Mouse (Mus musculus): ENCODE measurements around the gene Vmn2r83. TPM values are rescaled to one million over a fixed set of nuclear protein-coding genes. Genes with fewer than 3 reads are reported as not detected.

Gene Vmn2r83
- total and polyA plus RNA-seq, 3 experiments, result 0.05 TPM; not detected in 2

DNA sequence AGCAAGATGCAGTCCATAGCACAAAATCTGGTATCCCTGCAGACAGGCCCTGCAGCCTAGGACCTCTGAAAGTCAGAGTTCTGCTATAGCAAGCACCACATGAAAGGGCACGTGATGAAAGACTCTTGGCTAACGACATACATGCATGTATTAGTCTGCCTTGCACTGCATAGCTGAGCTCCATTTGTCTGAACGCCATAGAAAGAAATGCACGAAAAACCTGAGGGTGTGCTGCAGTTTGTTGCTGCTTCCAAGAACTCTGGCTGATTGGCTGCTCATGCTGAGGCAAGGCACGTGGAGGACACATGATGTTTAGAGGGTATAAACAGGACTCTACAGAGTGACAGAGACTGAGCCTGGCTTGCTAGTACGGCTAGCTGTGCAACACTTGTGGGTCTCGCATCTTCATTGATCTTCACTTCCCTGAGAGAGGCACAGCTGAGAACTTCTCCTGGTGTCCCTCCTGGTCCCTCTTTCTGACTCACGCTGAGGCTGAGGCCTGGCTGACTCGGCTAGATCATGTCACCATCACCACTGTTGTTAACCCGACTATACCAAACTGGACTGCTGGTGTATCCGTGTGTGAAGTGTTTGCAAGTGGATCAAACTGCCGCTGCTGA lies 68.0 kb downstream of the Vmn2r83 start:
- no peaks in the 10 kb centered on the region for H3K36me3 ChIP-seq (replicated peaks)
- H3K4me3 ChIP-seq (ENCODE audit: low read depth, low read length), result no peak overlapping the region
- peaks cover 12% of the 10 kb centered on the region for H3K4me1 ChIP-seq (ENCODE audit: insufficient read depth, low read depth, low read length)
- no peak for ATAC-seq (ENCODE audit: extremely low read depth, insufficient number of reproducible peaks, low FRiP score, poor library complexity, severe bottlenecking)
- TF ChIP-seq CTCF (IDR thresholded peaks at IDR 0.05; ENCODE audit: low read depth, low read length) (no peak), GATA2 (IDR thresholded peaks at IDR 0.05; ENCODE audit: borderline replicate concordance, low read depth, low read length) (no peak), GATA1 (IDR thresholded peaks at IDR 0.05; ENCODE audit: borderline replicate concordance, low read length) (no peak), POLR2AphosphoS5 (IDR thresholded peaks at IDR 0.05; ENCODE audit: insufficient replicate concordance, low read depth, low read length) (no peak), TAL1 (conservative IDR thresholded peaks at IDR 0.05; ENCODE audit: low read depth, low read length) (no peak)
- H3K9me3 ChIP-seq (replicated peaks), result no peaks in the 10 kb centered on the region
- DNase-seq (ENCODE audit: low spot score), result no peak
- H3K27me3 ChIP-seq (ENCODE audit: insufficient read depth, low read length), result peaks cover 18% of the 10 kb centered on the region

GRCm38 (mm10) chr10:79537271-79537670 lies 68.7 kb downstream of the Vmn2r83 start:
- H3K36me3 ChIP-seq (replicated peaks), result no peaks in the 10 kb centered on the region
- TF ChIP-seq POLR2AphosphoS5 (IDR thresholded peaks at IDR 0.05; ENCODE audit: insufficient replicate concordance, low read depth, low read length), result no peak
- TF ChIP-seq GATA1 (IDR thresholded peaks at IDR 0.05; ENCODE audit: borderline replicate concordance, low read length), result no peak
- no peak for TF ChIP-seq TAL1 (conservative IDR thresholded peaks at IDR 0.05; ENCODE audit: low read depth, low read length)
- no peak for TF ChIP-seq GATA2 (IDR thresholded peaks at IDR 0.05; ENCODE audit: borderline replicate concordance, low read depth, low read length)
- TF ChIP-seq CTCF (IDR thresholded peaks at IDR 0.05; ENCODE audit: low read depth, low read length), result no peak
- peaks cover 12% of the 10 kb centered on the region for H3K4me1 ChIP-seq (ENCODE audit: insufficient read depth, low read depth, low read length)
- peaks cover 18% of the 10 kb centered on the region for H3K27me3 ChIP-seq (ENCODE audit: insufficient read depth, low read length)
- DNase-seq (ENCODE audit: low spot score) (no peak), ATAC-seq (ENCODE audit: extremely low read depth, insufficient number of reproducible peaks, low FRiP score, poor library complexity, severe bottlenecking) (no peak)
- H3K4me3 ChIP-seq (ENCODE audit: low read depth, low read length), result no peak overlapping the region
- no peaks in the 10 kb centered on the region for H3K9me3 ChIP-seq (replicated peaks)

DNA sequence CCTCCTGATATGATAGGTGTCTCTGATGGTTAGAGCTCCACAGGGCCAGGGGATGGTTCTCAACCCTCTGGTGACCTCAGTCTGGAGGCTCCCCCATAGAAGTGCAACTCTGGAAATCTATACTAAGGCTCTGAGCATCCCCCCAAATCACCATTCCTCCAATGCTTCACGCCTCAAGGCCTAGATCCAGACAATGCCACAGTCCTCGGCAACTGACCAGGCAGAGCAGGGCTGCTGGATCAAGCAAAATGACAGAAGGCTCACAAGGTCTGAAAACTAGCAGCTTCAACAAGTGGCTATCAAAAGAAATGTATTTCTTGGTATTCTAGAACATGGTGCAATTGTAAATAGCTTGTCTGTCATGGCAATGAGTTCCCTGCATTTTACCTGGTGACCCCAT lies 69.2 kb downstream of the Vmn2r83 start:
- no peak for DNase-seq (ENCODE audit: low spot score)
- H3K27me3 ChIP-seq (ENCODE audit: insufficient read depth, low read length), result peaks cover 15% of the 10 kb centered on the region
- TF ChIP-seq POLR2AphosphoS5 (IDR thresholded peaks at IDR 0.05; ENCODE audit: insufficient replicate concordance, low read depth, low read length), result no peak
- no peak for TF ChIP-seq GATA1 (IDR thresholded peaks at IDR 0.05; ENCODE audit: borderline replicate concordance, low read length)
- no peak for TF ChIP-seq CTCF (IDR thresholded peaks at IDR 0.05; ENCODE audit: low read depth, low read length)
- no peak for TF ChIP-seq GATA2 (IDR thresholded peaks at IDR 0.05; ENCODE audit: borderline replicate concordance, low read depth, low read length)
- TF ChIP-seq TAL1 (conservative IDR thresholded peaks at IDR 0.05; ENCODE audit: low read depth, low read length), result no peak

GRCm38 (mm10) chr10:79538323-79538722 lies 69.8 kb downstream of the Vmn2r83 start:
- H3K4me3 ChIP-seq (ENCODE audit: low read depth, low read length), result no peak overlapping the region
- DNase-seq (ENCODE audit: low spot score), result no peak
- TF ChIP-seq POLR2AphosphoS5 (IDR thresholded peaks at IDR 0.05; ENCODE audit: insufficient replicate concordance, low read depth, low read length), result no peak
- no peak for TF ChIP-seq TAL1 (conservative IDR thresholded peaks at IDR 0.05; ENCODE audit: low read depth, low read length)
- no peak for TF ChIP-seq CTCF (IDR thresholded peaks at IDR 0.05; ENCODE audit: low read depth, low read length)
- no peak for TF ChIP-seq GATA2 (IDR thresholded peaks at IDR 0.05; ENCODE audit: borderline replicate concordance, low read depth, low read length)
- TF ChIP-seq GATA1 (IDR thresholded peaks at IDR 0.05; ENCODE audit: borderline replicate concordance, low read length), result no peak
- peaks cover 7% of the 10 kb centered on the region for H3K4me1 ChIP-seq (ENCODE audit: insufficient read depth, low read depth, low read length)
- H3K9me3 ChIP-seq (replicated peaks), result no peaks in the 10 kb centered on the region
- H3K36me3 ChIP-seq (replicated peaks), result no peaks in the 10 kb centered on the region
- ATAC-seq (ENCODE audit: extremely low read depth, insufficient number of reproducible peaks, low FRiP score, poor library complexity, severe bottlenecking), result no peak
- H3K27me3 ChIP-seq (ENCODE audit: insufficient read depth, low read length), result peaks cover 10% of the 10 kb centered on the region

More for the DNA sequence above, 69.2 kb downstream of the Vmn2r83 start:
- Histone ChIP-seq H3K9me3 (replicated peaks) (no peaks in the 10 kb centered on the region), H3K4me1 (ENCODE audit: insufficient read depth, low read depth, low read length) (peaks cover 12% of the 10 kb centered on the region), H3K36me3 (replicated peaks) (no peaks in the 10 kb centered on the region), H3K4me3 (ENCODE audit: low read depth, low read length) (no peak overlapping the region)
- ATAC-seq (ENCODE audit: extremely low read depth, insufficient number of reproducible peaks, low FRiP score, poor library complexity, severe bottlenecking), result no peak

DNA sequence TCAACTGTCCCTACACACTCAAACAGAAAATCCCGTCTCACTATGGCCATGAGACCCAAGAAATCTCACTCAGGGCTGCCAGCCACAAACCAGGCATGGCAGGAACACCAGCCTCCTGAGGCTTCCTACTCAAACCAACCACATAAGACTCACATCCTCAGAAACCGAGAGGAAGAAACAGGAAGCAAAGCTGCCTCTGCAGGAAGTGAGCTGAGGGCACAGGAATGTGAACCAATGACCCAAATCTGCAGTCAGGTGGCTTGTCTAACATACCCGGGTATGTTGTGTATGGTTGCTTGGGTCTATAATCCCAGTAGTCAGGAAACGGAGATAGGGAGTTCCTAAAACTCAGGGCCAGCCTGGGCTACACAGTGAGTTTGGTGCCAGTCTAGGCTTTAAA lies 70.3 kb downstream of the Vmn2r83 start:
- Histone ChIP-seq H3K4me3 (ENCODE audit: low read depth, low read length) (no peak overlapping the region), H3K36me3 (replicated peaks) (no peaks in the 10 kb centered on the region), H3K9me3 (replicated peaks) (no peaks in the 10 kb centered on the region), H3K27me3 (ENCODE audit: insufficient read depth, low read length) (peaks cover 8% of the 10 kb centered on the region), H3K4me1 (ENCODE audit: insufficient read depth, low read depth, low read length) (peaks cover 2% of the 10 kb centered on the region; the same call in 1 of the 2 replicates)
- no peak for DNase-seq (ENCODE audit: low spot score)
- ATAC-seq (ENCODE audit: extremely low read depth, insufficient number of reproducible peaks, low FRiP score, poor library complexity, severe bottlenecking), result no peak
- TF ChIP-seq GATA2 (IDR thresholded peaks at IDR 0.05; ENCODE audit: borderline replicate concordance, low read depth, low read length) (no peak), GATA1 (IDR thresholded peaks at IDR 0.05; ENCODE audit: borderline replicate concordance, low read length) (no peak)

GRCm38 (mm10) chr10:79539701-79540495 lies 71.4 kb downstream of the Vmn2r83 start:
- ATAC-seq (ENCODE audit: extremely low read depth, insufficient number of reproducible peaks, low FRiP score, poor library complexity, severe bottlenecking) (no peak), DNase-seq (ENCODE audit: low spot score) (no peak)
- H3K4me3 ChIP-seq (ENCODE audit: low read depth, low read length), result no peak overlapping the region
- TF ChIP-seq POLR2AphosphoS5 (IDR thresholded peaks at IDR 0.05; ENCODE audit: insufficient replicate concordance, low read depth, low read length), result no peak
- TF ChIP-seq TAL1 (conservative IDR thresholded peaks at IDR 0.05; ENCODE audit: low read depth, low read length), result no peak
- no peak for TF ChIP-seq GATA2 (IDR thresholded peaks at IDR 0.05; ENCODE audit: borderline replicate concordance, low read depth, low read length)
- no peak for TF ChIP-seq GATA1 (IDR thresholded peaks at IDR 0.05; ENCODE audit: borderline replicate concordance, low read length)
- no peak for TF ChIP-seq CTCF (IDR thresholded peaks at IDR 0.05; ENCODE audit: low read depth, low read length)
- no peaks in the 10 kb centered on the region; the same call in 1 of the 2 replicates for H3K4me1 ChIP-seq (ENCODE audit: insufficient read depth, low read depth, low read length)
- H3K36me3 ChIP-seq (replicated peaks), result no peaks in the 10 kb centered on the region
- no peaks in the 10 kb centered on the region for H3K9me3 ChIP-seq (replicated peaks)
- H3K27me3 ChIP-seq (ENCODE audit: insufficient read depth, low read length), result no peaks in the 10 kb centered on the region; the same call in none of the 2 replicates

Data from G1E (cell line).